Mouse (Mus musculus) hindbrain, embryonic 10.5 days (tissue): ENCODE results near the gene Astl. TPM values are rescaled to one million over a fixed set of nuclear protein-coding genes. Genes with fewer than 3 reads are reported as not detected.

Source experiments
- DNase-seq: peaks from one replicate; pipeline ENCODE4 v3.0.0-alpha.2; 2017; ENCODE audit warnings: low spot score
- H3K27ac ChIP-seq: fragments of 300-500 bp; sonication (generic); 2 replicates; pipeline ENCODE4 v1.5.1; 2016; ENCODE audit warnings: mild to moderate bottlenecking, moderate library complexity
- H3K27me3 ChIP-seq: fragments of 300-500 bp; sonication (generic); 2 replicates; pipeline ENCODE4 v1.6.1; 2016; ENCODE audit warnings: mild to moderate bottlenecking; ENCODE audit not compliant: poor library complexity, insufficient read depth, severe bottlenecking
- H3K36me3 ChIP-seq: fragments of 300-500 bp; sonication (generic); 2 replicates; pipeline ENCODE4 v1.6.1; 2016; ENCODE audit warnings: mild to moderate bottlenecking, moderate library complexity
- H3K4me1 ChIP-seq: fragments of 300-500 bp; sonication (generic); replicated peaks from 2 replicates; pipeline ENCODE4 v1.6.1; 2016; ENCODE audit warnings: mild to moderate bottlenecking
- H3K4me3 ChIP-seq: fragments of 300-500 bp; sonication (generic); 2 replicates; pipeline ENCODE4 v1.5.1; 2016; ENCODE audit warnings: mild to moderate bottlenecking, moderate library complexity
- H3K9me3 ChIP-seq: fragments of 300-500 bp; sonication (generic); 2 replicates; pipeline ENCODE4 v1.6.1; 2016; ENCODE audit warnings: mild to moderate bottlenecking, moderate library complexity
- WGBS: fragments of 180-500 bp; shearing (Covaris S2); methylation state at CpG from one replicate; pipeline ENCODE4 v1.1.7; 2016; 5-methylcytosine and 5-hydroxymethylcytosine counted together
- polyA plus RNA-seq: library from polyadenylated mRNA; unstranded; fragments of >200 nt; fragmentation: Nextera tagmentation; extraction: Ambion mirVana; gene quantifications from 2 replicates; pipeline ENCODE4 v1.2.1, GENCODE M21; 2016

Astl gene
- polyA plus RNA-seq, 1 experiment from 2014 or later = not detected

- no peaks in the 10 kb centered on the region for H3K36me3 ChIP-seq
- H3K4me3 ChIP-seq = no peak overlapping the region
Measured at GRCm38 (mm10) chr2:127332807-127333570, 5.5 kb upstream of the Astl start.

GRCm38 (mm10) chr2:127333945-127334603 lies 4.4 kb upstream of the Astl start:
- WGBS = 77% methylated on average over 5 of the region's 5 CpGs
- peaks cover 21% of the 10 kb centered on the region for H3K4me1 ChIP-seq
- no peak for DNase-seq
- no peaks in the 10 kb centered on the region for H3K9me3 ChIP-seq
- no peak overlapping the region for H3K27ac ChIP-seq
- H3K27me3 ChIP-seq = peaks cover 50% of the 10 kb centered on the region
- no peak overlapping the region for H3K4me3 ChIP-seq
- no peaks in the 10 kb centered on the region for H3K36me3 ChIP-seq

More at GRCm38 (mm10) chr2:127332807-127333570, 5.5 kb upstream of the Astl start:
- Histone ChIP-seq H3K27me3 (peaks cover 46% of the 10 kb centered on the region), H3K9me3 (no peaks in the 10 kb centered on the region), H3K27ac (no peak overlapping the region), H3K4me1 (peaks cover 23% of the 10 kb centered on the region)
- 74% methylated on average over 14 of the region's 14 CpGs for WGBS
- DNase-seq = no peak

GRCm38 (mm10) chr2:127335078-127335541 lies 3.3 kb upstream of the Astl start:
- Histone ChIP-seq H3K27ac (no peak overlapping the region), H3K27me3 (peaks cover 50% of the 10 kb centered on the region), H3K4me3 (no peak overlapping the region), H3K9me3 (no peaks in the 10 kb centered on the region), H3K4me1 (peaks cover 21% of the 10 kb centered on the region), H3K36me3 (no peaks in the 10 kb centered on the region)
- DNase-seq = no peak
- WGBS = 46% methylated on average over 11 of the region's 11 CpGs

- peak within 1 kb of the TSS; percentile 61 for H3K4me3 ChIP-seq
- peak within 1 kb of the TSS; percentile 80 for H3K27ac ChIP-seq
- WGBS = under 1% methylated on average over 75 of the region's 76 CpGs
- peaks cover 50% of the 10 kb centered on the region for H3K27me3 ChIP-seq
- peaks cover 21% of the 10 kb centered on the region for H3K4me1 ChIP-seq
- DNase-seq = peak; percentile 57
- H3K9me3 ChIP-seq = no peaks in the 10 kb centered on the region
- H3K36me3 ChIP-seq = no peaks in the 10 kb centered on the region
Measured at GRCm38 (mm10) chr2:127335767-127336496, 2.5 kb upstream of the Astl start, which contains the start of gene Dusp2. Gene Dusp2 (plus strand): TSS chr2:127336159.

GRCm38 (mm10) chr2:127336497-127336832 lies 2.0 kb upstream of the Astl start:
- peak overlapping the region; percentile 61 for H3K4me3 ChIP-seq
- H3K27me3 ChIP-seq = peaks cover 50% of the 10 kb centered on the region
- H3K4me1 ChIP-seq = peaks cover 21% of the 10 kb centered on the region
- peak overlapping the region; percentile 80 for H3K27ac ChIP-seq
- H3K9me3 ChIP-seq = no peaks in the 10 kb centered on the region
- DNase-seq = no peak
- H3K36me3 ChIP-seq = no peaks in the 10 kb centered on the region
- WGBS = 5% methylated on average over 33 of the region's 33 CpGs

GRCm38 (mm10) chr2:127336885-127337284 lies 1.6 kb upstream of the Astl start:
- Histone ChIP-seq H3K9me3 (no peaks in the 10 kb centered on the region), H3K4me3 (peak overlapping the region; percentile 61), H3K27ac (peak overlapping the region; percentile 80; the same call in 1 of the 2 replicates), H3K36me3 (no peaks in the 10 kb centered on the region), H3K27me3 (peaks cover 50% of the 10 kb centered on the region), H3K4me1 (peaks cover 21% of the 10 kb centered on the region)
- no peak for DNase-seq
- WGBS = 46% methylated on average over 5 of the region's 5 CpGs

- 74% methylated on average over 11 of the region's 11 CpGs for WGBS
- H3K27me3 ChIP-seq = peaks cover 50% of the 10 kb centered on the region
- no peaks in the 10 kb centered on the region for H3K9me3 ChIP-seq
- DNase-seq = no peak
- H3K36me3 ChIP-seq = no peaks in the 10 kb centered on the region
- H3K4me1 ChIP-seq = peaks cover 21% of the 10 kb centered on the region
- H3K4me3 ChIP-seq = peak overlapping the region; percentile 61; the same call in 1 of the 2 replicates
- H3K27ac ChIP-seq = no peak overlapping the region
Measured at GRCm38 (mm10) chr2:127337531-127337930, 908 bp upstream of the Astl start.

- WGBS = 64% methylated on average over 7 of the region's 7 CpGs
- 0 out of 2 replicates have a peak overlapping the region, but pooled peaks have one; percentile 61 for H3K4me3 ChIP-seq
- DNase-seq = no peak
- peaks cover 21% of the 10 kb centered on the region for H3K4me1 ChIP-seq
- peaks cover 50% of the 10 kb centered on the region for H3K27me3 ChIP-seq
- H3K36me3 ChIP-seq = no peaks in the 10 kb centered on the region
- no peak overlapping the region for H3K27ac ChIP-seq
- no peaks in the 10 kb centered on the region for H3K9me3 ChIP-seq
Measured at GRCm38 (mm10) chr2:127338012-127338411, 427 bp upstream of the Astl start.

- 74% methylated on average over 4 of the region's 4 CpGs for WGBS
- no peak for DNase-seq
- Histone ChIP-seq H3K27me3 (peaks cover 46% of the 10 kb centered on the region), H3K27ac (no peak overlapping the region), H3K4me1 (peaks cover 17% of the 10 kb centered on the region), H3K4me3 (no peak overlapping the region), H3K9me3 (no peaks in the 10 kb centered on the region), H3K36me3 (no peaks in the 10 kb centered on the region)
Measured at GRCm38 (mm10) chr2:127338833-127339232, 394 bp downstream of the Astl start.

GRCm38 (mm10) chr2:127339262-127339661 lies 823 bp downstream of the Astl start:
- H3K9me3 ChIP-seq = no peaks in the 10 kb centered on the region
- 85% methylated on average over 6 of the region's 6 CpGs for WGBS
- H3K4me1 ChIP-seq = peaks cover 17% of the 10 kb centered on the region
- no peak overlapping the region for H3K4me3 ChIP-seq
- H3K27me3 ChIP-seq = peaks cover 41% of the 10 kb centered on the region
- no peak for DNase-seq
- H3K36me3 ChIP-seq = no peaks in the 10 kb centered on the region
- no peak overlapping the region for H3K27ac ChIP-seq

- Histone ChIP-seq H3K4me1 (peaks cover 6% of the 10 kb centered on the region), H3K4me3 (no peak overlapping the region), H3K9me3 (no peaks in the 10 kb centered on the region), H3K27me3 (peaks cover 22% of the 10 kb centered on the region), H3K27ac (no peak overlapping the region), H3K36me3 (no peaks in the 10 kb centered on the region)
- WGBS = 22% methylated on average over 3 of the region's 3 CpGs
- DNase-seq = peak; percentile 78
Measured at GRCm38 (mm10) chr2:127341159-127341558, 2.7 kb downstream of the Astl start.

- no peaks in the 10 kb centered on the region for H3K36me3 ChIP-seq
- H3K4me3 ChIP-seq = no peak overlapping the region
- no peaks in the 10 kb centered on the region for H3K4me1 ChIP-seq
- H3K9me3 ChIP-seq = no peaks in the 10 kb centered on the region
- H3K27ac ChIP-seq = no peak overlapping the region
- 68% methylated on average over 1 of the region's 1 CpGs for WGBS
- H3K27me3 ChIP-seq = no peaks in the 10 kb centered on the region
- no peak for DNase-seq
Measured at GRCm38 (mm10) chr2:127346334-127346733, 7.9 kb downstream of the Astl start.
